Mouse (Mus musculus) E14TG2a.4 (cell line): ENCODE measurements at regions not wholly inside any gene's neighbourhood (a gene's known extent, or its start where the extent isn't known, plus 50 kb on each side); places are given as distances from the start of the nearest gene placed in this dataset.

ENCODE experiments used
- H3K27me3 ChIP-seq: 2 replicates; pipeline ENCODE4 v1.6.1; 2014; ENCODE audit warnings: low read length, control low read depth; ENCODE audit not compliant: insufficient read depth
- H3K36me3 ChIP-seq: 2 replicates; pipeline ENCODE4 v1.6.1; 2014; ENCODE audit warnings: low read length, control low read depth; ENCODE audit not compliant: insufficient read depth
- H3K4me1 ChIP-seq: replicated peaks from 2 replicates; pipeline ENCODE4 v1.6.1; 2014; ENCODE audit warnings: low read depth, low read length, control low read depth
- H3K4me3 ChIP-seq: replicated peaks from 2 replicates; pipeline ENCODE4 v1.5.1; 2014; ENCODE audit warnings: mild to moderate bottlenecking, low read length
- H3K9me3 ChIP-seq: 2 replicates; pipeline ENCODE4 v1.6.1; 2014; ENCODE audit warnings: low read length, control low read depth
- CTCF ChIP-seq: conservative IDR thresholded peaks from 2 replicates; pipeline ENCODE4 v1.5.1; 2014; ENCODE audit warnings: low read length
- NANOG ChIP-seq: IDR thresholded peaks from 2 replicates; pipeline ENCODE4 v1.6.1; 2014; ENCODE audit warnings: borderline replicate concordance, low read length, mixed read lengths
- POU5F1 ChIP-seq: IDR thresholded peaks from 2 replicates; pipeline ENCODE4 v1.6.1; 2014; ENCODE audit warnings: low read length, borderline replicate concordance

GRCm38 (mm10) chr13:31362386-31362785 is 193.5 kb upstream of the Foxq1 start:
- Histone ChIP-seq H3K9me3 (no peaks in the 10 kb centered on the region), H3K27me3 (no peaks in the 10 kb centered on the region), H3K4me3 (no peak overlapping the region), H3K4me1 (no peaks in the 10 kb centered on the region), H3K36me3 (no peaks in the 10 kb centered on the region)
- TF ChIP-seq NANOG (no peak), POU5F1 (no peak), CTCF (no peak)

- no peaks in the 10 kb centered on the region for H3K9me3 ChIP-seq
- TF ChIP-seq NANOG (no peak), POU5F1 (no peak), CTCF (no peak)
- no peak overlapping the region for H3K4me3 ChIP-seq
Measured at GRCm38 (mm10) chr13:31364369-31364768, 191.6 kb upstream of the Foxq1 start.

DNA sequence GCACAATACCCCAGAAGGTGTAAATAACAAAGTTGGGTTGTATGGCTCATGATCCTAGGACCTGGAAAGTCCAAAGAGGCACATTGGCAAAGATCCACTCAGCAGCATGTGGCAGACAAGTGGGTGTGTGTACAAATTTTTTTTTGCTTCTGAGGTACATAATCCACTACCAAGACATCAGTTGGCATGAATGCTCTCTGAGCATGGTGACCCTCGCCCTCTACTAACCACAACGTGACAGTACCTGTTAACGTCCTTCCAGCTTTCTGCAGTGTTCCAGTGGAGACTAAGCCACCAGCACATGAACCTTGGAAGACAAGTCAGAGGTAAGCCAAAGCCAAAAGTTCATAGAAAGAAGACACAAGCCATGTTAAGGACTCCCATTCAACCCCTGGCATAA is 188.7 kb upstream of the Foxq1 start:
- TF ChIP-seq CTCF: no peak
- no peak for TF ChIP-seq POU5F1
- TF ChIP-seq NANOG: no peak
- no peaks in the 10 kb centered on the region for H3K36me3 ChIP-seq
- H3K27me3 ChIP-seq: no peaks in the 10 kb centered on the region
- no peaks in the 10 kb centered on the region for H3K4me1 ChIP-seq
- H3K9me3 ChIP-seq: peaks cover 5% of the 10 kb centered on the region
- H3K4me3 ChIP-seq: no peak overlapping the region

More at GRCm38 (mm10) chr13:31364369-31364768, 191.6 kb upstream of the Foxq1 start:
- H3K4me1 ChIP-seq: no peaks in the 10 kb centered on the region
- no peaks in the 10 kb centered on the region for H3K27me3 ChIP-seq
- H3K36me3 ChIP-seq: no peaks in the 10 kb centered on the region

GRCm38 (mm10) chr13:31369182-31369581 is 186.8 kb upstream of the Foxq1 start:
- TF ChIP-seq POU5F1: no peak
- TF ChIP-seq NANOG: no peak
- TF ChIP-seq CTCF: no peak
- no peaks in the 10 kb centered on the region for H3K4me1 ChIP-seq
- peaks cover 8% of the 10 kb centered on the region for H3K9me3 ChIP-seq
- no peak overlapping the region for H3K4me3 ChIP-seq
- no peaks in the 10 kb centered on the region for H3K36me3 ChIP-seq
- H3K27me3 ChIP-seq: no peaks in the 10 kb centered on the region

DNA sequence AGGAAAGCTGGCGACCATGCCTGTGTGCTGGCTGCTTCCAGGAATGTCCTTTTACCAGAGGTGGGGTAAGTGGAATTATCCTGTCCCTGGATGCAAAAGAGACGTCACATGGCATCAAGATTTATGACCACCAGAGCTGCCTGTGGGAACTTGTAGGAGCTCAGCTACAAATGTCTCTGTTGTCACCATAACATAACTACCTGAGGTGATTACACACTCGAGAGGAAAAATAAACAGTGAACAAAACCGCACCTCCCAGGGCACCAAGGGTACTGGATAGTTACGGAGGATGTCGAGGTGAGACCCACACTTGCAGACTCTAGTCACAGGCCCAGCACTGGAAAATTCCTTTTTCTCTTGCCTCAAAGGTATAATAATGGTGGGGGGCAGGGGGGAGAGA is 185.1 kb upstream of the Foxq1 start:
- H3K4me3 ChIP-seq: no peak overlapping the region
- H3K4me1 ChIP-seq: no peaks in the 10 kb centered on the region
- H3K27me3 ChIP-seq: no peaks in the 10 kb centered on the region
- peaks cover 8% of the 10 kb centered on the region for H3K9me3 ChIP-seq
- TF ChIP-seq CTCF (no peak), NANOG (no peak), POU5F1 (no peak)
- no peaks in the 10 kb centered on the region for H3K36me3 ChIP-seq

GRCm38 (mm10) chr13:31374006-31374405 is 181.9 kb upstream of the Foxq1 start:
- Histone ChIP-seq H3K4me3 (no peak overlapping the region), H3K9me3 (peaks cover 8% of the 10 kb centered on the region), H3K36me3 (no peaks in the 10 kb centered on the region), H3K27me3 (no peaks in the 10 kb centered on the region), H3K4me1 (no peaks in the 10 kb centered on the region)
- no peak for TF ChIP-seq CTCF
- no peak for TF ChIP-seq POU5F1
- TF ChIP-seq NANOG: no peak

- Histone ChIP-seq H3K4me1 (no peaks in the 10 kb centered on the region), H3K4me3 (no peak overlapping the region), H3K9me3 (no peaks in the 10 kb centered on the region), H3K36me3 (no peaks in the 10 kb centered on the region), H3K27me3 (no peaks in the 10 kb centered on the region)
- TF ChIP-seq CTCF (no peak), POU5F1 (no peak), NANOG (no peak)
Measured at GRCm38 (mm10) chr13:31393421-31394215, 162.3 kb upstream of the Foxq1 start.

DNA sequence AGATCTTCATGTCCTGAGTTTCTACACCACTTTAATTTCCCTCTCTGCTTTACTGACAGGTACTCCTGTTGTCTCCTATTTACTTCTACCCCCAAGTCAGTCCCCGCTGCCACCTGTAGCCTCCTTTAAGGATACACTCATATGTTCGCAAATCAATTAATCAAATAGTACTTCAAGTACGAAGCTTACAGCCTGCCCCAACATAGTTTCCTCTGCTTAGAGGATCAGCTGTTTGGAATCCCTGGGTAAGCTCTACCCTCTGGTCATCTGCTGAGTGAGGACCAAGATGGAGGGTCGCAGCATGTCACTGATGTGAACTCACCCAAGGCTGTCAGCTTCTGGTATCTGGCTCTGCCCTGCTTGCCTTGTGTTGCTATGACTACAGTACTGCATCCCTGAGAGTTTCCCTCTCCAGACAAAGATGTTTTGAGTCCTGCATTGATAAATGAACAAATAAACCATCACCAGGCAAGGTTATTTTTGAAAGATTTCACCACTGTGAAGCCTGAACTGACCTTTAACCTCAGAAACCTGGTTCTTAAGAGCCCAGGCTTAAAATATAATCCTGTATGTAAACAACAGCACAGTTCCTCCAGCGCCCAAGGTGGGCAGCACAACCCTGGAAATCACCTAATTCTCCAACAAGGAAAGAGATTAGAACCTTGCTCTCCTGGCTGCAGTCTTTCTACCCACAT is 159.6 kb upstream of the Foxq1 start:
- H3K4me3 ChIP-seq: no peak overlapping the region
- H3K27me3 ChIP-seq: no peaks in the 10 kb centered on the region
- H3K36me3 ChIP-seq: no peaks in the 10 kb centered on the region
- H3K4me1 ChIP-seq: no peaks in the 10 kb centered on the region
- no peaks in the 10 kb centered on the region for H3K9me3 ChIP-seq
- TF ChIP-seq POU5F1 (no peak), NANOG (no peak), CTCF (no peak)
